Mouse (Mus musculus): ENCODE measurements around the gene Rdh19.

- TF ChIP-seq CTCF (IDR thresholded peaks at IDR 0.05; ENCODE audit: control insufficient read depth, insufficient read depth, insufficient replicate concordance, low read depth, low read length) (no peak), POLR2A (IDR thresholded peaks at IDR 0.05; ENCODE audit: control insufficient read depth, low read depth, low read length) (peak; percentile 35; the same call in 1 of the 2 replicates)
These were observed 29.5 kb downstream of the Rdh19 start for GRCm38 (mm10) chr10:127879155-127879688.
